Mouse (Mus musculus) B cell, adult 62 days (primary cell): ENCODE measurements around the gene Olfr1047. TPM values are rescaled to one million over a fixed set of nuclear protein-coding genes. Genes with fewer than 3 reads are reported as not detected.

ENCODE experiments used
- total RNA-seq: library from RNA; stranded (reverse); gene quantifications from 4 replicates; pipeline ENCODE4 v1.2.4, GENCODE M21; 2023

Olfr1047 gene
- not detected in 4 replicates for total RNA-seq

GRCm38 (mm10) chr2:86231301-86231700 is at the start of gene Olfr1047:
TSS of gene Olfr1047 (minus strand) at chr2:86231401.

GRCm38 (mm10) chr2:86278988-86279387 is 47.8 kb upstream of the Olfr1047 start, which contains the start of gene Olfr1051:
TSS of gene Olfr1051 (minus strand) at chr2:86279088.

GRCm38 (mm10) chr2:86258228-86258627 is 27.0 kb upstream of the Olfr1047 start, which contains the start of gene Olfr1049:
TSS of gene Olfr1049 (minus strand) at chr2:86258328.

GRCm38 (mm10) chr2:86240189-86240588 is 9.0 kb upstream of the Olfr1047 start, which contains the start of gene Olfr1048:
TSS of gene Olfr1048 (minus strand) at chr2:86240289.

GRCm38 (mm10) chr2:86219214-86219613 is 12.0 kb downstream of the Olfr1047 start, which contains the start of gene Olfr1046:
TSS of gene Olfr1046 (minus strand) at chr2:86219314.

GRCm38 (mm10) chr2:86202909-86203308 is 28.3 kb downstream of the Olfr1047 start, which contains the start of gene Olfr1045:
TSS of gene Olfr1045 (minus strand) at chr2:86203009.

GRCm38 (mm10) chr2:86185583-86185982 is 45.6 kb downstream of the Olfr1047 start, which contains the start of gene Olfr52:
TSS of gene Olfr52 (minus strand) at chr2:86185683.

GRCm38 (mm10) chr2:86177720-86178119 is 53.5 kb downstream of the Olfr1047 start, which contains the start of gene Olfr1044:
TSS of gene Olfr1044 (minus strand) at chr2:86177820.

Other genes with a start within 250 kb of the Olfr1047 start
- gene Olfr1031, start 241.1 kb downstream of the Olfr1047 start, total RNA-seq = not detected in 4 replicates
- not detected in 4 replicates for gene Olfr1032, start 225.9 kb downstream of the Olfr1047 start, total RNA-seq
- gene Olfr1033, start 210.8 kb downstream of the Olfr1047 start, total RNA-seq = not detected in 4 replicates
- not detected in 4 replicates for gene Olfr1034, start 185.5 kb downstream of the Olfr1047 start, total RNA-seq
- gene Olfr1036, start 157.4 kb downstream of the Olfr1047 start, total RNA-seq = not detected in 4 replicates
- not detected in 4 replicates for gene Olfr1037, start 144.0 kb downstream of the Olfr1047 start, total RNA-seq
- gene Olfr1039, start 95.5 kb downstream of the Olfr1047 start, total RNA-seq = not detected in 4 replicates
- gene Olfr1040, start 84.7 kb downstream of the Olfr1047 start, total RNA-seq = not detected in 4 replicates
- gene Olfr1042, start 69.6 kb downstream of the Olfr1047 start, total RNA-seq = not detected in 4 replicates
- gene Olfr1043, start 63.9 kb downstream of the Olfr1047 start, total RNA-seq = not detected in 4 replicates
- gene Olfr1044, start 53.6 kb downstream of the Olfr1047 start, total RNA-seq = not detected in 4 replicates
- not detected in 4 replicates for gene Olfr52, start 45.7 kb downstream of the Olfr1047 start, total RNA-seq
- gene Olfr1045, start 28.4 kb downstream of the Olfr1047 start, total RNA-seq = not detected in 4 replicates
- not detected in 4 replicates for gene Olfr1046, start 12.1 kb downstream of the Olfr1047 start, total RNA-seq
- gene Olfr1048, start 8.9 kb upstream of the Olfr1047 start, total RNA-seq = not detected in 4 replicates
- not detected in 4 replicates for gene Olfr1049, start 26.9 kb upstream of the Olfr1047 start, total RNA-seq
- not detected in 4 replicates for gene Olfr1051, start 47.7 kb upstream of the Olfr1047 start, total RNA-seq
- gene Olfr1052, start 61.1 kb upstream of the Olfr1047 start, total RNA-seq = not detected in 4 replicates
- not detected in 4 replicates for gene Olfr1053, start 83.9 kb upstream of the Olfr1047 start, total RNA-seq
- not detected in 4 replicates for gene Olfr1054, start 104.0 kb upstream of the Olfr1047 start, total RNA-seq
- not detected in 4 replicates for gene Olfr1055, start 118.9 kb upstream of the Olfr1047 start, total RNA-seq
- gene Olfr1056, start 131.1 kb upstream of the Olfr1047 start, total RNA-seq = not detected in 4 replicates
- not detected in 4 replicates for gene Olfr1057, start 147.0 kb upstream of the Olfr1047 start, total RNA-seq
- not detected in 4 replicates for gene Olfr1058, start 157.2 kb upstream of the Olfr1047 start, total RNA-seq
- gene Olfr1061, start 182.6 kb upstream of the Olfr1047 start, total RNA-seq = not detected in 4 replicates
- gene Olfr1062, start 195.3 kb upstream of the Olfr1047 start, total RNA-seq = not detected in 4 replicates
- not detected in 4 replicates for gene Olfr1065, start 219.2 kb upstream of the Olfr1047 start, total RNA-seq
- not detected in 4 replicates for gene Olfr1066, start 224.9 kb upstream of the Olfr1047 start, total RNA-seq